Mouse (Mus musculus) MN1 (cell line): ENCODE measurements around the gene Ccr7.
A peak's percentile ranks its signal among the peaks of the same experiment; 100 is the strongest.

Source experiments
- DNase-seq: peaks from one replicate; pipeline ENCODE4 v3.0.0-alpha.2; 2016; ENCODE audit warnings: low spot score

The Ccr7 gene

GRCm38 (mm10) chr11:99153767-99154753 is 817 bp downstream of the Ccr7 start:
- DNase-seq = no peak

- no peak for DNase-seq
Measured at GRCm38 (mm10) chr11:99152323-99153144, 2.3 kb downstream of the Ccr7 start.

GRCm38 (mm10) chr11:99151333-99151930 is 3.4 kb downstream of the Ccr7 start:
- DNase-seq = no peak

- peak; percentile 41 for DNase-seq
Measured at GRCm38 (mm10) chr11:99150889-99151288, 4.0 kb downstream of the Ccr7 start.

GRCm38 (mm10) chr11:99149898-99150757 is 4.7 kb downstream of the Ccr7 start:
- peak; percentile 80 for DNase-seq

- peak; percentile 40 for DNase-seq
Measured at GRCm38 (mm10) chr11:99148896-99149703, 5.8 kb downstream of the Ccr7 start.

GRCm38 (mm10) chr11:99148400-99148799 is 6.5 kb downstream of the Ccr7 start:
- DNase-seq = no peak

GRCm38 (mm10) chr11:99147920-99148289 is 7.0 kb downstream of the Ccr7 start:
- DNase-seq = no peak

- DNase-seq = no peak
Measured at GRCm38 (mm10) chr11:99147041-99147919, 7.6 kb downstream of the Ccr7 start.

GRCm38 (mm10) chr11:99146558-99146957 is 8.3 kb downstream of the Ccr7 start:
- no peak for DNase-seq

- DNase-seq = no peak
Measured at GRCm38 (mm10) chr11:99145765-99146164, 9.1 kb downstream of the Ccr7 start.

GRCm38 (mm10) chr11:99144940-99145339 is 9.9 kb downstream of the Ccr7 start:
- DNase-seq = no peak

GRCm38 (mm10) chr11:99144456-99144855 is 10.4 kb downstream of the Ccr7 start:
- no peak for DNase-seq

- DNase-seq = no peak
Measured at GRCm38 (mm10) chr11:99143123-99144082, 11.5 kb downstream of the Ccr7 start.

GRCm38 (mm10) chr11:99142493-99143095 is 12.3 kb downstream of the Ccr7 start:
- DNase-seq = no peak

GRCm38 (mm10) chr11:99142046-99142445 is 12.8 kb downstream of the Ccr7 start:
- no peak for DNase-seq

- DNase-seq = no peak
Measured at GRCm38 (mm10) chr11:99141600-99141999, 13.3 kb downstream of the Ccr7 start.

GRCm38 (mm10) chr11:99138976-99139375 is 15.9 kb downstream of the Ccr7 start:
- DNase-seq = peak; percentile 43
